Mouse (Mus musculus): ENCODE data around the gene Zfp618. TPM values are rescaled to one million over a fixed set of nuclear protein-coding genes. Genes with fewer than 3 reads are reported as not detected.

Gene Zfp618
- total RNA-seq, 2 experiments from 2014 or later = 8.3 to 9.3 TPM

- intact Hi-C loops (cut with DNase I) = no loop called here
- DNase-seq (ENCODE audit: extremely low spot score in 1 of 2, low spot score in 2 of 2) = peak in 1 of 2 experiments; percentile 8
Measured at GRCm38 (mm10) chr4:63100478-63100877, 135.1 kb downstream of the Zfp618 start.

GRCm38 (mm10) chr4:63102025-63102424 is 136.7 kb downstream of the Zfp618 start:
- DNase-seq (ENCODE audit: extremely low spot score in 1 of 2, low spot score in 2 of 2) = no peak
- intact Hi-C loops (cut with DNase I) = no loop called here

GRCm38 (mm10) chr4:63105651-63106050 is 140.3 kb downstream of the Zfp618 start:
- intact Hi-C loops (cut with DNase I) = no loop called here
- DNase-seq (ENCODE audit: extremely low spot score in 1 of 2, low spot score in 2 of 2) = no peak

GRCm38 (mm10) chr4:63118639-63119437 is 153.5 kb downstream of the Zfp618 start:
- intact Hi-C loops (cut with DNase I) = loop anchor here (2.0 to 10.0 kb wide), 5 partner anchors 154 to 554 kb away; partner anchors contain the start of gene Zfp618
- DNase-seq (ENCODE audit: extremely low spot score in 1 of 2, low spot score in 2 of 2) = peak; percentile 74 to 86

GRCm38 (mm10) chr4:63124861-63125466 is 159.6 kb downstream of the Zfp618 start:
- intact Hi-C loops (cut with DNase I) = no loop called here
- DNase-seq (ENCODE audit: extremely low spot score in 1 of 2, low spot score in 2 of 2) = peak in 1 of 2 experiments; percentile 13

- intact Hi-C loops (cut with DNase I) = no loop called here
- peak in 1 of 2 experiments; percentile 15 for DNase-seq (ENCODE audit: extremely low spot score in 1 of 2, low spot score in 2 of 2)
Measured at GRCm38 (mm10) chr4:63129891-63130624, 164.7 kb downstream of the Zfp618 start.

GRCm38 (mm10) chr4:63147268-63147667 is 181.9 kb downstream of the Zfp618 start:
- intact Hi-C loops (cut with DNase I) = no loop called here
- no peak for DNase-seq (ENCODE audit: extremely low spot score in 1 of 2, low spot score in 2 of 2)

- no peak for DNase-seq (ENCODE audit: extremely low spot score in 1 of 2, low spot score in 2 of 2)
- intact Hi-C loops (cut with DNase I) = loop anchor here (10.0 kb wide), 1 partner anchor 794 kb away; no protein-coding TSS in a partner anchor
Measured at GRCm38 (mm10) chr4:63151127-63151526, 185.8 kb downstream of the Zfp618 start.

GRCm38 (mm10) chr4:63154028-63154427 is 188.7 kb downstream of the Zfp618 start:
- intact Hi-C loops (cut with DNase I) = loop anchor here (10.0 kb wide), 1 partner anchor 791 kb away; no protein-coding TSS in a partner anchor
- no peak for DNase-seq (ENCODE audit: extremely low spot score in 1 of 2, low spot score in 2 of 2)

GRCm38 (mm10) chr4:63154699-63155098 is 189.3 kb downstream of the Zfp618 start, which contains the start of gene Ambp:
Ambp (minus strand) TSS chr4:63154799.
- no peak for DNase-seq (ENCODE audit: extremely low spot score in 1 of 2, low spot score in 2 of 2)
- intact Hi-C loops (cut with DNase I) = loop anchor here (5.0 to 10.0 kb wide), 2 partner anchors 253 to 790 kb away; no protein-coding TSS in a partner anchor

GRCm38 (mm10) chr4:63155596-63155995 is 190.2 kb downstream of the Zfp618 start:
- no peak for DNase-seq (ENCODE audit: extremely low spot score in 1 of 2, low spot score in 2 of 2)
- intact Hi-C loops (cut with DNase I) = loop anchor here (5.0 to 10.0 kb wide), 2 partner anchors 252 to 789 kb away; no protein-coding TSS in a partner anchor

- intact Hi-C loops (cut with DNase I) = loop anchor here (5.0 to 10.0 kb wide), 2 partner anchors 250 to 788 kb away; no protein-coding TSS in a partner anchor
- DNase-seq (ENCODE audit: extremely low spot score in 1 of 2, low spot score in 2 of 2) = no peak
Measured at GRCm38 (mm10) chr4:63156726-63157634, 191.6 kb downstream of the Zfp618 start.

- no peak for DNase-seq (ENCODE audit: extremely low spot score in 1 of 2, low spot score in 2 of 2)
- intact Hi-C loops (cut with DNase I) = loop anchor here (5.0 to 10.0 kb wide), 2 partner anchors 249 to 787 kb away; no protein-coding TSS in a partner anchor
Measured at GRCm38 (mm10) chr4:63158192-63158591, 192.8 kb downstream of the Zfp618 start.

- DNase-seq (ENCODE audit: extremely low spot score in 1 of 2, low spot score in 2 of 2) = peak; percentile 82 to 92
- intact Hi-C loops (cut with DNase I) = loop anchor here (5.0 to 10.0 kb wide), 2 partner anchors 248 to 786 kb away; no protein-coding TSS in a partner anchor
Measured at GRCm38 (mm10) chr4:63158961-63159592, 193.7 kb downstream of the Zfp618 start.

- intact Hi-C loops (cut with DNase I) = loop anchor here (5.0 kb wide), 1 partner anchor 142 kb away; no protein-coding TSS in a partner anchor
- DNase-seq (ENCODE audit: extremely low spot score in 1 of 2, low spot score in 2 of 2) = no peak
Measured at GRCm38 (mm10) chr4:63165636-63166035, 200.3 kb downstream of the Zfp618 start.

- intact Hi-C loops (cut with DNase I) = loop anchor here (5.0 kb wide), 1 partner anchor 141 kb away; no protein-coding TSS in a partner anchor
Measured at GRCm38 (mm10) chr4:63166323-63166722, 200.9 kb downstream of the Zfp618 start.

GRCm38 (mm10) chr4:63170061-63170460 is 204.7 kb downstream of the Zfp618 start:
- intact Hi-C loops (cut with DNase I) = no loop called here
- DNase-seq (ENCODE audit: extremely low spot score in 1 of 2, low spot score in 2 of 2) = no peak

More at GRCm38 (mm10) chr4:63166323-63166722, 200.9 kb downstream of the Zfp618 start:
- no peak for DNase-seq (ENCODE audit: extremely low spot score in 1 of 2, low spot score in 2 of 2)

All from left cerebral cortex, postnatal 10 days (tissue).